Mouse (Mus musculus): ENCODE measurements around the gene Msrb3. TPM values are rescaled to one million over a fixed set of nuclear protein-coding genes. Genes with fewer than 3 reads are reported as not detected.

Msrb3 gene
- total RNA-seq (2014; rRNA removed; ENCODE audit: low replicate concordance) (122 and 134 TPM in 2 replicates), polyA plus RNA-seq (2015; fragmentation: Nextera tagmentation; extraction: Ambion mirVana) (29.5 and 45.0 TPM in 2 replicates)

DNA sequence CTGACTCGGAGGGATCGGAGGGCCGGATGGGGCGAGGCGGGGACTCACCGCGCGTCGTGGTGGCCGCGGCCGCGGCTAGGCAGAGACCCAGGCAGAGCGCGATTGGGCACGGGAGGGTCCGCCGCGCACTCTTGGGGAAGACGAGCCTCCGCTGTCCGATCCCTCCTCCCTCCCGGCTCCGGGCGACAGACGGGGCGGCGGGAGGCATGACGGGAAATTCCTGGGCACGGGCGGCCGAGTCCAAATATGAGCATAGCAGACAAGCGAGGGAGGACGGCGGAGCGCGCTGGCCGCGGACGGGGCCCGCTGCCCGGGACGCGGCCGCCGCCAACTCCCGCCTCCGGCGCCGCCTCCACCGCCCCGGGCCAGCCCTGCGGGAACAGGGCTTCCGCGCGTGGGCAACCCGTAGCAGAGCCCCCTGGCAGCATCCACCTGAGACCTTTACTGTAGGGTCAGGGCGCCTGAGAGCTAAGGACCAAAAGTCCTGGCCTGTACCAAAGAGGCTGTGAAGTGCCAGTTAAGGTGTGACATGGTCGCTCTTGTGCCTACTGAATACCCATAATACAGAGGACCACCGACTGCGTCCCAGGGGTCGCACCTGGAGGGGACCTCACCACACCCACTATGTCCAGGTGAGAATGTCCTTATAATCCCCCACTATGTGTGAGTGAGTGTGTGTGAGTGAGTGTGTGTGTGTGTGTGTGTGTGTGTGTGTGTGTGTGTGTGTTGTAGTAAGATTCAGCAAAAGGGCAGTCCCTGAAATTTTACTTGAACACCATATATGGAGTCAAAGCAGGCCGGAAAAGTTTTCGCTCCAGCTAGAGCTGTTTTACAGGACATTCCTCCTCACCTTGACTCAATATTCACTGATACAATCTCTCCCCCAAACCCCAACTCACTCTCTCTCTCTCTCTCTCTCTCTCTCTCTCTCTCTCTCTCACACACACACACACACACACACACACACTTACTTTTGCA, at the start of gene Msrb3:
Gene Msrb3 (minus strand): TSS at position 317 of the 978 bp plus-strand sequence.
- peaks cover 41% of the 10 kb centered on the region for H3K4me1 ChIP-seq (ENCODE audit: control insufficient read depth, insufficient read depth)
- H3K9me3 ChIP-seq (replicated peaks; ENCODE audit: control insufficient read depth, low read length) = no peaks in the 10 kb centered on the region
- H3K27ac ChIP-seq (ENCODE audit: low read depth) = peak within 1 kb of the TSS; percentile 98
- TF ChIP-seq EP300 (IDR thresholded peaks at IDR 0.05; ENCODE audit: low read depth) (no peak), CTCF (IDR thresholded peaks at IDR 0.05; ENCODE audit: low read depth) (no peak)
- peak within 1 kb of the TSS; percentile 69 for H3K4me3 ChIP-seq (ENCODE audit: low read depth, low read length)
- H3K36me3 ChIP-seq (replicated peaks; ENCODE audit: control insufficient read depth, insufficient read depth, low read length) = 0 out of 2 replicates have a peak, but pooled peaks cover 5% of the 10 kb centered on the region
- H3K9ac ChIP-seq (replicated peaks; ENCODE audit: low read depth, low read length) = peak within 1 kb of the TSS; percentile 92
- H3K4me2 ChIP-seq (ENCODE audit: low read depth, low read length) = peak within 1 kb of the TSS; percentile 81
- H3K27me3 ChIP-seq (ENCODE audit: control insufficient read depth, insufficient read depth, low read length) = no peaks in the 10 kb centered on the region
- WGBS = 1% methylated on average over 49 of the region's 64 CpGs
- ATAC-seq (ENCODE audit: insufficient read depth, low read depth) = peak; percentile 89
- DNase-seq (ENCODE audit: low spot score) = peak; percentile 92

DNA sequence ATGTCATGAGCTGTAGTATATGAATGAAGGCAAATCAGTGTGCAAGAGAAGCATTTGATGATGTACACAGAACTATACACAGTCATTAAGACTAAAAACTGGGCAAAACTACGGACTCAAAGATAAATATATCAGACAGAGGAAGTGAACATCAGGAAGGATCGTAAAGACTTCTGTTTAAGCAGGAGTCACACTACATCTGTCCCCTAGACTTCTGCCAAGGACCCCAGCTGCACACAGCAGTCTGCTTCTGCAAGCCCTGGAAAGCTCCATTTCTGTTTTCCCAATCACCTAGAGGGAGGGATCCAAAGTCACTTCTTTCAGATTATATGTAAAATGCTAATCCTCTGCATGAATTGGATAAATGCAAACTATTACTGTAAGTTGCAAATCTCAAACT, 49.6 kb upstream of the Msrb3 start:
- TF ChIP-seq EP300 (IDR thresholded peaks at IDR 0.05; ENCODE audit: low read depth) (no peak), CTCF (IDR thresholded peaks at IDR 0.05; ENCODE audit: low read depth) (no peak)
- H3K9ac ChIP-seq (replicated peaks; ENCODE audit: low read depth, low read length) = no peak overlapping the region

DNA sequence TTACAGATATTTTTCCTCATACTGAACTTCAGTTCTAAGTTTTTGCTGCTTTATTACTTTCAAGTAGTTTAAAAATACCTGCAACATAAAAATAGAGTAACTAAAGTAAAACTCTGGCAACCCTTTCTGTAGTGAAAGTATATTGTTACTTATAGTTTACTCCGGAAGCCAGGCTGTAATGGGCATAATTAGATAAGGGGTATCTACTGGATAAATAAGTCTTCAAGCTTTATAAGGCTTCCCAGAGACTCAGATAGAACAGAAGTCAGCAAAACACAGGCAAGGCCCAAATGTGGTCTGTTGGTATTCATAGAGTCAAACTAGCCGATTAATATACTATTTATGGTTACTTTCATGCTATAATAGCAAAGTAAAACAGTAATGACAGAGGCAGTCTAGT, 48.9 kb upstream of the Msrb3 start:
- Histone ChIP-seq H3K4me3 (ENCODE audit: low read depth, low read length) (no peak overlapping the region), H3K9ac (replicated peaks; ENCODE audit: low read depth, low read length) (no peak overlapping the region), H3K4me1 (ENCODE audit: control insufficient read depth, insufficient read depth) (peaks cover 8% of the 10 kb centered on the region; the same call in 1 of the 2 replicates), H3K4me2 (ENCODE audit: low read depth, low read length) (no peak overlapping the region), H3K36me3 (replicated peaks; ENCODE audit: control insufficient read depth, insufficient read depth, low read length) (no peaks in the 10 kb centered on the region), H3K27ac (ENCODE audit: low read depth) (no peak overlapping the region), H3K9me3 (replicated peaks; ENCODE audit: control insufficient read depth, low read length) (no peaks in the 10 kb centered on the region), H3K27me3 (ENCODE audit: control insufficient read depth, insufficient read depth, low read length) (no peaks in the 10 kb centered on the region)
- WGBS = 49% methylated on average over 2 of the region's 2 CpGs
- DNase-seq (ENCODE audit: low spot score) (no peak), ATAC-seq (ENCODE audit: insufficient read depth, low read depth) (no peak)
- TF ChIP-seq CTCF (IDR thresholded peaks at IDR 0.05; ENCODE audit: low read depth) (no peak), EP300 (IDR thresholded peaks at IDR 0.05; ENCODE audit: low read depth) (no peak)

More for the DNA sequence above, 49.6 kb upstream of the Msrb3 start:
- 64% methylated on average over 2 of the region's 2 CpGs for WGBS
- Histone ChIP-seq H3K27me3 (ENCODE audit: control insufficient read depth, insufficient read depth, low read length) (no peaks in the 10 kb centered on the region), H3K36me3 (replicated peaks; ENCODE audit: control insufficient read depth, insufficient read depth, low read length) (no peaks in the 10 kb centered on the region), H3K4me2 (ENCODE audit: low read depth, low read length) (no peak overlapping the region), H3K4me3 (ENCODE audit: low read depth, low read length) (no peak overlapping the region), H3K9me3 (replicated peaks; ENCODE audit: control insufficient read depth, low read length) (no peaks in the 10 kb centered on the region), H3K4me1 (ENCODE audit: control insufficient read depth, insufficient read depth) (peaks cover 8% of the 10 kb centered on the region; the same call in 1 of the 2 replicates), H3K27ac (ENCODE audit: low read depth) (no peak overlapping the region)
- no peak for ATAC-seq (ENCODE audit: insufficient read depth, low read depth)
- DNase-seq (ENCODE audit: low spot score) = no peak

DNA sequence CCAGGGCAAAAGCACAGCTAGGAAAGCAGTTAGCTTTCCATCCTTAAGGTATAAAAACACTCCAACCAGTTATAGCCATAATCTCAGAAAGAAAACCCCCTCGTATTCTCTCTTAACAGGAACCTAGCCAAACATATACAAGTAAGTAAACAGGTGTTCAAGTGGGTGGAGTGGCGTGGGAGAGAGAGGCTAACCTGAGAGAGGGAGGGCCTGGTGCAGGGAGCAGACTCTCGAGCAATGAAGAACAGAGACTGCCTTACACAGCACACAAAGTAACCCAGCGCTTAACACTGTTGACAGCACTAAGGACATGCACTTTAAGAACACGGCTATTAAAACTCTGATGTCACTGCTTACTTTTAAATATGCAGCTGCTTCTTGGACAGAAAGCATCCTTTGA, 47.9 kb upstream of the Msrb3 start:
- H3K27ac ChIP-seq (ENCODE audit: low read depth) = no peak overlapping the region
- DNase-seq (ENCODE audit: low spot score) = no peak
- H3K4me3 ChIP-seq (ENCODE audit: low read depth, low read length) = no peak overlapping the region
- 41% methylated on average over 5 of the region's 5 CpGs for WGBS
- H3K4me1 ChIP-seq (ENCODE audit: control insufficient read depth, insufficient read depth) = peaks cover 8% of the 10 kb centered on the region; the same call in 1 of the 2 replicates
- no peak; the same call in 1 of the 2 replicates for ATAC-seq (ENCODE audit: insufficient read depth, low read depth)
- H3K27me3 ChIP-seq (ENCODE audit: control insufficient read depth, insufficient read depth, low read length) = no peaks in the 10 kb centered on the region
- TF ChIP-seq CTCF (IDR thresholded peaks at IDR 0.05; ENCODE audit: low read depth) (no peak), EP300 (IDR thresholded peaks at IDR 0.05; ENCODE audit: low read depth) (no peak)
- no peaks in the 10 kb centered on the region for H3K9me3 ChIP-seq (replicated peaks; ENCODE audit: control insufficient read depth, low read length)
- no peak overlapping the region for H3K4me2 ChIP-seq (ENCODE audit: low read depth, low read length)
- no peak overlapping the region for H3K9ac ChIP-seq (replicated peaks; ENCODE audit: low read depth, low read length)
- H3K36me3 ChIP-seq (replicated peaks; ENCODE audit: control insufficient read depth, insufficient read depth, low read length) = no peaks in the 10 kb centered on the region

DNA sequence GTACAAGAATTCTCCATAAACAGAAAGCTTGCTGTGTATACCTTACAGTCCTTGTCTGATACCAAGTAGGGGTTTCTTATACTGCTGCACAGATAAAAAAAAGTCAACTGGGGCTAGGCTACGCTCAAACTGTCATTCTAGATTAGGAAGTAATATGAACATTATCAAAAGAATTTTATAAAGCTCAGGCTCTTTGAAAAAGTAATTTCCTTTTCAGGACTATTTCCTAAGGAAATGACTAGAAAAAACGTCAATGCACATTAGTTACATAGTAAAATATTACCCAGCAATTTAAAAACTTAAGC, 40.0 kb upstream of the Msrb3 start:
- ATAC-seq (ENCODE audit: insufficient read depth, low read depth) = no peak
- H3K27ac ChIP-seq (ENCODE audit: low read depth) = no peak overlapping the region
- H3K9ac ChIP-seq (replicated peaks; ENCODE audit: low read depth, low read length) = no peak overlapping the region
- H3K4me3 ChIP-seq (ENCODE audit: low read depth, low read length) = no peak overlapping the region
- no peaks in the 10 kb centered on the region for H3K4me1 ChIP-seq (ENCODE audit: control insufficient read depth, insufficient read depth)
- H3K4me2 ChIP-seq (ENCODE audit: low read depth, low read length) = no peak overlapping the region
- no peaks in the 10 kb centered on the region for H3K27me3 ChIP-seq (ENCODE audit: control insufficient read depth, insufficient read depth, low read length)
- TF ChIP-seq CTCF (IDR thresholded peaks at IDR 0.05; ENCODE audit: low read depth) (no peak), EP300 (IDR thresholded peaks at IDR 0.05; ENCODE audit: low read depth) (no peak)
- WGBS = 77% methylated on average over 2 of the region's 2 CpGs
- no peaks in the 10 kb centered on the region for H3K9me3 ChIP-seq (replicated peaks; ENCODE audit: control insufficient read depth, low read length)
- 0 out of 2 replicates have a peak, but pooled peaks cover 3% of the 10 kb centered on the region for H3K36me3 ChIP-seq (replicated peaks; ENCODE audit: control insufficient read depth, insufficient read depth, low read length)
- DNase-seq (ENCODE audit: low spot score) = no peak

All from heart, postnatal 0 days (tissue).